Mouse (Mus musculus) ES-CJ7 (cell line): ENCODE measurements around the gene Cab39l.

Source experiments
- DNase-seq: peaks from one replicate; pipeline ENCODE4 v3.0.0; 2011; ENCODE audit warnings: low read depth, low spot score

The Cab39l gene

GRCm38 (mm10) chr14:59629308-59629707 lies 188.5 kb downstream of the Cab39l start:
- DNase-seq = no peak

GRCm38 (mm10) chr14:59630096-59630495 lies 189.3 kb downstream of the Cab39l start:
- DNase-seq = no peak

- no peak for DNase-seq
Observed at GRCm38 (mm10) chr14:59632067-59632466, 191.3 kb downstream of the Cab39l start.

GRCm38 (mm10) chr14:59633295-59633898 lies 192.6 kb downstream of the Cab39l start:
- DNase-seq = no peak

- no peak for DNase-seq
Observed at GRCm38 (mm10) chr14:59633988-59634387, 193.2 kb downstream of the Cab39l start.
